Comparison of ENCODE assay signal across 8 mouse cellular contexts in the genomic region with DNA sequence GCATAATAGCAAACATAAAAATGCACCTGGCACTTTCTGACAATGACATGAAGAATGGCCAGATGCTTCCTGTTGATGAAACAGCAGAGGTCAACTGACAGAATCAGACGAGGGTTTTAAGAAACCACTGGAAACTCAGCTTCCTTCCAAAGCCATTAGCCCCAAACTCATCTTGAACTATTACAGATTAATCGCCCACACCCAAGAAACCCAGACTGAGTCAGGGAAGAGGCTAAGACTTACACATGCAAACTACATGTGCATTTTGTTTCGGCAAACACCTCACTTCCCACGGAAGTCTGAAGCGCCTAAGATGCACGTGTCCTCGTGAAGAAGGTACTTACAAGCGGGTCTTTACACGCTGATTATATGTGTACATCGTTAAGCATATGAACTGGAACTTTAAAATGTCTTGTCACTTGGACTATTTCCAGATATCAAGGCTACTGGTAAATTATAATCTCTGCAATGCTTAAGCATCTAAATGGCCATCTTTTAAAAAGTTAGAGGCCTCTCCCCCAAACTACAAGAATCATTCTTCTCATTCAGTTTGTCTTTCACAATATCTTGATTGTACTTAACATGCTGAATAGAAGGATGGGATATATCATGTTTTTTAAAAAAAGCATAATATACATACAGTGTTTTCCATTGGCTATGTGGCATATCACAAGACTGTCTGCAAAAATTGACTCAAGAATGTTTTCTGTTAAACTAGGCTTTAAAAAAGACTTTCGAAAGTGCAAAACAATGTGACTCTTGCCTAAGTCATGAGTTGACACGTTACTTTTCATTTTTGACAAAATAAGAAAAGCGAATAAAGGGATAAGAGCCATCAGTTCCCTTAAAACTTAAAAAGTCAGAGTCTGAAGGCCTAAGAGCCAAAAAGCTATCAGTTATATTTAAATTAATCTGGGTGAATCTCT. TPM values are rescaled to one million over a fixed set of nuclear protein-coding genes. Genes with fewer than 3 reads are reported as not detected.
DNase-seq lines count a peak whose midpoint lies in the region; ATAC-seq lines count a peak whose summit lies in the region.

No protein-coding gene starts in this region.

- no peaks in the 10 kb centered on the region for H3K9me3 ChIP-seq in heart, embryonic 11.5 days (replicated peaks; ENCODE audit: control insufficient read depth, low read length)
- H3K9me3 ChIP-seq in forebrain, embryonic 10.5 days = no peaks in the 10 kb centered on the region
- H3K9me3 ChIP-seq in limb, embryonic 15.5 days = no peaks in the 10 kb centered on the region
- H3K9me3 ChIP-seq in stomach, embryonic 16.5 days (replicated peaks; ENCODE audit: control insufficient read depth, low read length) = no peaks in the 10 kb centered on the region

- H3K9ac ChIP-seq in heart, embryonic 11.5 days (ENCODE audit: low read depth, low read length) = peak overlapping the region; percentile 99
- peak overlapping the region; percentile 97 for H3K9ac ChIP-seq in limb, embryonic 15.5 days
- peak overlapping the region; percentile 99 for H3K9ac ChIP-seq in stomach, embryonic 16.5 days (ENCODE audit: low read length)

- H3K36me3 ChIP-seq in heart, embryonic 11.5 days (ENCODE audit: control insufficient read depth, insufficient read depth, low read length) = no peaks in the 10 kb centered on the region
- peaks cover 40% of the 10 kb centered on the region for H3K36me3 ChIP-seq in forebrain, embryonic 10.5 days (replicated peaks)
- H3K36me3 ChIP-seq in limb, embryonic 15.5 days = 0 out of 2 replicates have a peak, but pooled peaks cover 3% of the 10 kb centered on the region
- no peaks in the 10 kb centered on the region for H3K36me3 ChIP-seq in stomach, embryonic 16.5 days (ENCODE audit: control insufficient read depth, insufficient read depth, low read length)

- WGBS in heart, embryonic 11.5 days (ENCODE audit: insufficient replicate concordance) = 68% methylated on average over 13 of the region's 13 CpGs
- WGBS in forebrain, embryonic 10.5 days = 77% methylated on average over 13 of the region's 13 CpGs
- 54% methylated on average over 13 of the region's 13 CpGs for WGBS in limb, embryonic 15.5 days
- 53% methylated on average over 13 of the region's 13 CpGs for WGBS in stomach, embryonic 16.5 days

- DNase-seq in heart, adult 11 months = no peak
- peak; percentile 72 for DNase-seq in CD4-positive, CD25-positive, alpha-beta regulatory T cell, adult 2 months (ENCODE audit: low read depth, low spot score)
- DNase-seq in forebrain, embryonic 10.5 days (ENCODE audit: extremely low spot score, low spot score) = no peak
- no peak for DNase-seq in testis, postnatal 10 days (ENCODE audit: low spot score)
- no peak for DNase-seq in left cerebral cortex, adult 18-20 months (ENCODE audit: low spot score in 2 of 2)

- no peak for ATAC-seq in heart, embryonic 11.5 days (replicated peaks; ENCODE audit: insufficient number of reproducible peaks, low FRiP score, low TSS enrichment)
- no peak for ATAC-seq in limb, embryonic 15.5 days (ENCODE audit: insufficient number of reproducible peaks, low FRiP score, low TSS enrichment, low read depth)
- no peak for ATAC-seq in stomach, embryonic 16.5 days (ENCODE audit: insufficient read depth, low FRiP score)

- H3K27ac ChIP-seq in heart, embryonic 11.5 days (ENCODE audit: low read depth, low read length) = no peak overlapping the region
- peak overlapping the region; percentile 100 for H3K27ac ChIP-seq in forebrain, embryonic 10.5 days
- H3K27ac ChIP-seq in limb, embryonic 15.5 days = peak overlapping the region; percentile 100
- H3K27ac ChIP-seq in stomach, embryonic 16.5 days (ENCODE audit: low read length) = peak overlapping the region; percentile 99; the same call in 1 of the 2 replicates

- H3K4me2 ChIP-seq in heart, embryonic 11.5 days = peak overlapping the region; percentile 65
- H3K4me2 ChIP-seq in limb, embryonic 15.5 days = peak overlapping the region; percentile 61
- H3K4me2 ChIP-seq in stomach, embryonic 16.5 days (ENCODE audit: low read depth, low read length) = peak overlapping the region; percentile 76

- H3K4me1 ChIP-seq in heart, embryonic 11.5 days (ENCODE audit: control insufficient read depth, insufficient read depth, low read length) = peaks cover 4% of the 10 kb centered on the region
- H3K4me1 ChIP-seq in forebrain, embryonic 10.5 days = peaks cover 34% of the 10 kb centered on the region
- H3K4me1 ChIP-seq in limb, embryonic 15.5 days = peaks cover 15% of the 10 kb centered on the region
- H3K4me1 ChIP-seq in stomach, embryonic 16.5 days (ENCODE audit: control insufficient read depth, insufficient read depth, low read length) = peaks cover 21% of the 10 kb centered on the region

- peak overlapping the region; percentile 80 for H3K4me3 ChIP-seq in heart, embryonic 11.5 days (ENCODE audit: low read depth, low read length)
- H3K4me3 ChIP-seq in forebrain, embryonic 10.5 days = peak overlapping the region; percentile 87
- peak overlapping the region; percentile 90 for H3K4me3 ChIP-seq in limb, embryonic 15.5 days
- peak overlapping the region; percentile 91 for H3K4me3 ChIP-seq in stomach, embryonic 16.5 days (replicated peaks; ENCODE audit: low read length)

- no peaks in the 10 kb centered on the region for H3K27me3 ChIP-seq in heart, embryonic 11.5 days (ENCODE audit: control insufficient read depth, insufficient read depth, low read length)
- H3K27me3 ChIP-seq in forebrain, embryonic 10.5 days (ENCODE audit: poor library complexity, severe bottlenecking) = no peaks in the 10 kb centered on the region
- no peaks in the 10 kb centered on the region for H3K27me3 ChIP-seq in limb, embryonic 15.5 days
- no peaks in the 10 kb centered on the region for H3K27me3 ChIP-seq in stomach, embryonic 16.5 days (ENCODE audit: control insufficient read depth, insufficient read depth, low read length)

RNA-seq across cellular contexts. Expression of gene Gabpb1, which starts 2.6 kb away (rescaled TPM):
- 40.4 and 41.9 TPM in 2 replicates for polyA plus RNA-seq in heart, embryonic 11.5 days (2014; fragmentation: Nextera tagmentation; extraction: Ambion mirVana)
- polyA plus RNA-seq in forebrain, embryonic 10.5 days (2016; fragmentation: Nextera tagmentation; extraction: Ambion mirVana) = 77.4 and 77.7 TPM in 2 replicates
- 44.5 and 46.2 TPM in 2 replicates for polyA plus RNA-seq in limb, embryonic 15.5 days (2015; fragmentation: Nextera tagmentation; extraction: Ambion mirVana)
- polyA plus RNA-seq in stomach, embryonic 16.5 days (2015; fragmentation: Nextera tagmentation; extraction: Ambion mirVana) = 36.5 and 39.8 TPM in 2 replicates
- 10 to 100 TPM; 19.3 to 20.0 TPM for total RNA-seq in left cerebral cortex, adult 18-20 months (2021)

RNA-seq across cellular contexts. Expression of gene Usp8, which starts 33.5 kb away (rescaled TPM):
- 34.3 and 43.6 TPM in 2 replicates for polyA plus RNA-seq in heart, embryonic 11.5 days (2014; fragmentation: Nextera tagmentation; extraction: Ambion mirVana)
- 40.3 and 44.6 TPM in 2 replicates for polyA plus RNA-seq in forebrain, embryonic 10.5 days (2016; fragmentation: Nextera tagmentation; extraction: Ambion mirVana)
- 39.5 and 40.8 TPM in 2 replicates for polyA plus RNA-seq in limb, embryonic 15.5 days (2015; fragmentation: Nextera tagmentation; extraction: Ambion mirVana)
- polyA plus RNA-seq in stomach, embryonic 16.5 days (2015; fragmentation: Nextera tagmentation; extraction: Ambion mirVana) = 44.0 and 47.9 TPM in 2 replicates
- 10 to 100 TPM; 49.0 to 52.1 TPM for total RNA-seq in left cerebral cortex, adult 18-20 months (2021)

RNA-seq across cellular contexts. Expression of gene Hdc, which starts 54.5 kb away (rescaled TPM):
- polyA plus RNA-seq in heart, embryonic 11.5 days (2014; fragmentation: Nextera tagmentation; extraction: Ambion mirVana) = 3.5 and 4.3 TPM in 2 replicates
- 0.31 and 0.42 TPM in 2 replicates for polyA plus RNA-seq in forebrain, embryonic 10.5 days (2016; fragmentation: Nextera tagmentation; extraction: Ambion mirVana)
- 151 and 153 TPM in 2 replicates for polyA plus RNA-seq in limb, embryonic 15.5 days (2015; fragmentation: Nextera tagmentation; extraction: Ambion mirVana)
- polyA plus RNA-seq in stomach, embryonic 16.5 days (2015; fragmentation: Nextera tagmentation; extraction: Ambion mirVana) = 18.4 and 26.8 TPM in 2 replicates
- 1 to 10 TPM in 1 of 2 experiments, under 1 TPM in 1; 0.77 to 1.8 TPM for total RNA-seq in left cerebral cortex, adult 18-20 months (2021)
